Mouse (Mus musculus): ENCODE results near the gene Cdc42ep1. TPM values are rescaled to one million over a fixed set of nuclear protein-coding genes. Genes with fewer than 3 reads are reported as not detected.
"Not testable (repeated sequence)": the region's sequence is repeated elsewhere in the genome, so short reads cannot be mapped to it uniquely, and the experiment has no call there.

Cdc42ep1 gene
- polyA plus RNA-seq, 1 experiment, result 59.2 TPM

GRCm38 (mm10) chr15:78841161-78841790 lies 1.1 kb upstream of the Cdc42ep1 start:
- DNase-seq, result no peak
- no peaks in the 10 kb centered on the region for H3K36me3 ChIP-seq (ENCODE audit: control insufficient read depth, insufficient read depth, low read length)
- peak overlapping the region; percentile 34; the same call in 1 of the 2 replicates for H3K27ac ChIP-seq (ENCODE audit: insufficient read depth, low read depth, low read length)
- 82% methylated on average over 6 of the region's 6 CpGs for WGBS
- peaks cover 9% of the 10 kb centered on the region; the same call in 1 of the 2 replicates for H3K4me1 ChIP-seq (ENCODE audit: control insufficient read depth, insufficient read depth, low read length)
- TF ChIP-seq CTCF (conservative IDR thresholded peaks at IDR 0.05; ENCODE audit: insufficient read depth, insufficient read length, low read depth, low read length), result no peak
- no peak for TF ChIP-seq POLR2A (IDR thresholded peaks at IDR 0.05; ENCODE audit: low read depth, low read length)
- H3K4me3 ChIP-seq (ENCODE audit: insufficient read depth, low read depth, low read length), result no peak overlapping the region
- H3K27me3 ChIP-seq (replicated peaks; ENCODE audit: control insufficient read depth, insufficient read depth, low read length), result no peaks in the 10 kb centered on the region

- peak overlapping the region; percentile 99 for H3K27ac ChIP-seq (ENCODE audit: insufficient read depth, low read depth, low read length)
Measured at GRCm38 (mm10) chr15:78843581-78844469, 1.4 kb downstream of the Cdc42ep1 start.

GRCm38 (mm10) chr15:78844791-78845190 lies 2.4 kb downstream of the Cdc42ep1 start:
- H3K4me3 ChIP-seq (ENCODE audit: insufficient read depth, low read depth, low read length), result peak overlapping the region; percentile 85
- DNase-seq, result peak; percentile 82
- H3K4me1 ChIP-seq (ENCODE audit: control insufficient read depth, insufficient read depth, low read length), result peaks cover 12% of the 10 kb centered on the region; the same call in 1 of the 2 replicates
- no peaks in the 10 kb centered on the region for H3K36me3 ChIP-seq (ENCODE audit: control insufficient read depth, insufficient read depth, low read length)
- peak overlapping the region; percentile 99 for H3K27ac ChIP-seq (ENCODE audit: insufficient read depth, low read depth, low read length)
- TF ChIP-seq CTCF (conservative IDR thresholded peaks at IDR 0.05; ENCODE audit: insufficient read depth, insufficient read length, low read depth, low read length) (no peak), POLR2A (IDR thresholded peaks at IDR 0.05; ENCODE audit: low read depth, low read length) (no peak)
- no peaks in the 10 kb centered on the region for H3K27me3 ChIP-seq (replicated peaks; ENCODE audit: control insufficient read depth, insufficient read depth, low read length)
- WGBS, result 39% methylated on average over 9 of the region's 9 CpGs

More at GRCm38 (mm10) chr15:78843581-78844469, 1.4 kb downstream of the Cdc42ep1 start:
- DNase-seq, result peak; percentile 38
- 42% methylated on average over 21 of the region's 21 CpGs for WGBS
- TF ChIP-seq CTCF (conservative IDR thresholded peaks at IDR 0.05; ENCODE audit: insufficient read depth, insufficient read length, low read depth, low read length), result no peak
- no peak for TF ChIP-seq POLR2A (IDR thresholded peaks at IDR 0.05; ENCODE audit: low read depth, low read length)
- peaks cover 12% of the 10 kb centered on the region; the same call in 1 of the 2 replicates for H3K4me1 ChIP-seq (ENCODE audit: control insufficient read depth, insufficient read depth, low read length)
- peak overlapping the region; percentile 85 for H3K4me3 ChIP-seq (ENCODE audit: insufficient read depth, low read depth, low read length)
- no peaks in the 10 kb centered on the region for H3K36me3 ChIP-seq (ENCODE audit: control insufficient read depth, insufficient read depth, low read length)
- no peaks in the 10 kb centered on the region for H3K27me3 ChIP-seq (replicated peaks; ENCODE audit: control insufficient read depth, insufficient read depth, low read length)

- Histone ChIP-seq H3K4me1 (ENCODE audit: control insufficient read depth, insufficient read depth, low read length) (peaks cover 12% of the 10 kb centered on the region; the same call in 1 of the 2 replicates), H3K27ac (ENCODE audit: insufficient read depth, low read depth, low read length) (peak overlapping the region; percentile 91), H3K27me3 (replicated peaks; ENCODE audit: control insufficient read depth, insufficient read depth, low read length) (no peaks in the 10 kb centered on the region), H3K36me3 (ENCODE audit: control insufficient read depth, insufficient read depth, low read length) (no peaks in the 10 kb centered on the region), H3K4me3 (ENCODE audit: insufficient read depth, low read depth, low read length) (peak overlapping the region; percentile 25; the same call in 1 of the 2 replicates)
- peak; percentile 66 for DNase-seq
- no peak for TF ChIP-seq CTCF (conservative IDR thresholded peaks at IDR 0.05; ENCODE audit: insufficient read depth, insufficient read length, low read depth, low read length)
- no peak for TF ChIP-seq POLR2A (IDR thresholded peaks at IDR 0.05; ENCODE audit: low read depth, low read length)
- WGBS, result 41% methylated on average over 11 of the region's 11 CpGs
Measured at GRCm38 (mm10) chr15:78845321-78845720, 2.9 kb downstream of the Cdc42ep1 start.

- Histone ChIP-seq H3K4me3 (ENCODE audit: insufficient read depth, low read depth, low read length) (peak overlapping the region; percentile 11; the same call in 1 of the 2 replicates), H3K36me3 (ENCODE audit: control insufficient read depth, insufficient read depth, low read length) (no peaks in the 10 kb centered on the region), H3K4me1 (ENCODE audit: control insufficient read depth, insufficient read depth, low read length) (peaks cover 12% of the 10 kb centered on the region; the same call in 1 of the 2 replicates), H3K27ac (ENCODE audit: insufficient read depth, low read depth, low read length) (peak overlapping the region; percentile 91), H3K27me3 (replicated peaks; ENCODE audit: control insufficient read depth, insufficient read depth, low read length) (no peaks in the 10 kb centered on the region)
- peak; percentile 66 for DNase-seq
- WGBS, result 37% methylated on average over 8 of the region's 8 CpGs
- TF ChIP-seq POLR2A (IDR thresholded peaks at IDR 0.05; ENCODE audit: low read depth, low read length), result no peak
- no peak for TF ChIP-seq CTCF (conservative IDR thresholded peaks at IDR 0.05; ENCODE audit: insufficient read depth, insufficient read length, low read depth, low read length)
Measured at GRCm38 (mm10) chr15:78845867-78846266, 3.4 kb downstream of the Cdc42ep1 start.

- H3K27me3 ChIP-seq (replicated peaks; ENCODE audit: control insufficient read depth, insufficient read depth, low read length), result no peaks in the 10 kb centered on the region
- H3K27ac ChIP-seq (ENCODE audit: insufficient read depth, low read depth, low read length), result peak overlapping the region; percentile 91
- no peak for TF ChIP-seq CTCF (conservative IDR thresholded peaks at IDR 0.05; ENCODE audit: insufficient read depth, insufficient read length, low read depth, low read length)
- TF ChIP-seq POLR2A (IDR thresholded peaks at IDR 0.05; ENCODE audit: low read depth, low read length), result no peak
- no peaks in the 10 kb centered on the region for H3K36me3 ChIP-seq (ENCODE audit: control insufficient read depth, insufficient read depth, low read length)
- H3K4me1 ChIP-seq (ENCODE audit: control insufficient read depth, insufficient read depth, low read length), result peaks cover 8% of the 10 kb centered on the region; the same call in 1 of the 2 replicates
- 0 out of 2 replicates have a peak overlapping the region, but pooled peaks have one; percentile 11 for H3K4me3 ChIP-seq (ENCODE audit: insufficient read depth, low read depth, low read length)
- WGBS, result 44% methylated on average over 8 of the region's 8 CpGs
- no peak for DNase-seq
Measured at GRCm38 (mm10) chr15:78846352-78846751, 3.9 kb downstream of the Cdc42ep1 start.

- H3K27me3 ChIP-seq (replicated peaks; ENCODE audit: control insufficient read depth, insufficient read depth, low read length); H3K4me1 ChIP-seq (ENCODE audit: control insufficient read depth, insufficient read depth, low read length); DNase-seq; H3K36me3 ChIP-seq (ENCODE audit: control insufficient read depth, insufficient read depth, low read length); H3K27ac ChIP-seq (ENCODE audit: insufficient read depth, low read depth, low read length); H3K4me3 ChIP-seq (ENCODE audit: insufficient read depth, low read depth, low read length): not testable (repeated sequence)
- 83% methylated on average over 7 of the region's 7 CpGs for WGBS
Measured at GRCm38 (mm10) chr15:78846805-78847204, 4.4 kb downstream of the Cdc42ep1 start.
